Mouse (Mus musculus): ENCODE measurements around the gene Tbc1d16. TPM values are rescaled to one million over a fixed set of nuclear protein-coding genes. Genes with fewer than 3 reads are reported as not detected.

Tbc1d16 gene
- polyA plus RNA-seq, 1 experiment from 2014 or later, result 7.4 TPM

DNA sequence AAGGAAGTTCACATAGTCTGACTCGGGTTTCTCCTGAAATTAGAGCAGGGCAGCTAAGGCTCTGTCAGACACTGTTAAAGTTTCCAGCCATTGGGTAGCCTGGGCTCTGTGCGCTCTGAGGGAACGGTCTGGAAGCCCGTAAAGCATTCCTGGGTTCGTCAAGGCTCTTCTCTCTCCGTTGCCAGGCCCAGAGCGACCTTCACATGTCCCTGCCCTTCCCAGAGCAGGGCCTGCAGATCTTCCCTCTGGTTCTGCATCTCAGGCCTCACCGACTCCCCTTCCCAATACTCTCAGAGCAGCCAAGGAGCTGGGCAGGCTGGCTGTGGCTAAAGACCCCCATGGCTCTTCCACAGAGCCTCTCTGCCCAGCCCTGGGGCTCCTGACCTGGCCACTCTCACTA lies 85.7 kb downstream of the Tbc1d16 start:
- Histone ChIP-seq H3K36me3 (peaks cover 6% of the 10 kb centered on the region), H3K4me3 (no peak overlapping the region), H3K27me3 (ENCODE audit: insufficient read depth, poor library complexity, severe bottlenecking) (peaks cover 33% of the 10 kb centered on the region), H3K9me3 (no peaks in the 10 kb centered on the region), H3K27ac (peak overlapping the region; percentile 54), H3K4me1 (peaks cover 56% of the 10 kb centered on the region)
- WGBS, result 76% methylated on average over 8 of the region's 8 CpGs
- DNase-seq (ENCODE audit: low spot score), result no peak

- peaks cover 50% of the 10 kb centered on the region for H3K27me3 ChIP-seq (ENCODE audit: insufficient read depth, poor library complexity, severe bottlenecking)
- H3K36me3 ChIP-seq, result no peaks in the 10 kb centered on the region
- H3K4me1 ChIP-seq, result peaks cover 44% of the 10 kb centered on the region
- H3K27ac ChIP-seq, result no peak overlapping the region
- no peaks in the 10 kb centered on the region for H3K9me3 ChIP-seq
- WGBS, result 84% methylated on average over 6 of the region's 6 CpGs
- no peak overlapping the region for H3K4me3 ChIP-seq
- DNase-seq (ENCODE audit: low spot score), result no peak
These were observed 89.3 kb downstream of the Tbc1d16 start for GRCm38 (mm10) chr11:119139026-119139425.

GRCm38 (mm10) chr11:119138205-119138604 lies 90.1 kb downstream of the Tbc1d16 start:
- H3K4me3 ChIP-seq, result no peak overlapping the region
- no peaks in the 10 kb centered on the region for H3K9me3 ChIP-seq
- 74% methylated on average over 9 of the region's 9 CpGs for WGBS
- H3K4me1 ChIP-seq, result peaks cover 44% of the 10 kb centered on the region
- DNase-seq (ENCODE audit: low spot score), result no peak
- H3K27me3 ChIP-seq (ENCODE audit: insufficient read depth, poor library complexity, severe bottlenecking), result peaks cover 55% of the 10 kb centered on the region
- H3K36me3 ChIP-seq, result no peaks in the 10 kb centered on the region
- H3K27ac ChIP-seq, result no peak overlapping the region

- Histone ChIP-seq H3K9me3 (no peaks in the 10 kb centered on the region), H3K27me3 (ENCODE audit: insufficient read depth, poor library complexity, severe bottlenecking) (peaks cover 69% of the 10 kb centered on the region), H3K27ac (peak overlapping the region; percentile 75), H3K36me3 (no peaks in the 10 kb centered on the region), H3K4me3 (peak overlapping the region; percentile 3; the same call in 1 of the 2 replicates), H3K4me1 (peaks cover 41% of the 10 kb centered on the region)
- 31% methylated on average over 17 of the region's 17 CpGs for WGBS
- no peak for DNase-seq (ENCODE audit: low spot score)
These were observed 93.7 kb downstream of the Tbc1d16 start for GRCm38 (mm10) chr11:119134586-119134985.

GRCm38 (mm10) chr11:119133437-119134221 lies 94.7 kb downstream of the Tbc1d16 start:
- peak overlapping the region; percentile 75 for H3K27ac ChIP-seq
- no peak for DNase-seq (ENCODE audit: low spot score)

GRCm38 (mm10) chr11:119132198-119133035 lies 95.9 kb downstream of the Tbc1d16 start:
- H3K27me3 ChIP-seq (ENCODE audit: insufficient read depth, poor library complexity, severe bottlenecking), result peaks cover 75% of the 10 kb centered on the region
- H3K36me3 ChIP-seq, result no peaks in the 10 kb centered on the region
- H3K4me3 ChIP-seq, result no peak overlapping the region
- no peak overlapping the region for H3K27ac ChIP-seq
- H3K9me3 ChIP-seq, result no peaks in the 10 kb centered on the region
- WGBS, result 69% methylated on average over 14 of the region's 14 CpGs
- no peak for DNase-seq (ENCODE audit: low spot score)
- H3K4me1 ChIP-seq, result peaks cover 59% of the 10 kb centered on the region

More at GRCm38 (mm10) chr11:119133437-119134221, 94.7 kb downstream of the Tbc1d16 start:
- WGBS, result 65% methylated on average over 5 of the region's 5 CpGs
- H3K9me3 ChIP-seq, result no peaks in the 10 kb centered on the region
- peaks cover 47% of the 10 kb centered on the region for H3K4me1 ChIP-seq
- no peaks in the 10 kb centered on the region for H3K36me3 ChIP-seq
- H3K4me3 ChIP-seq, result no peak overlapping the region
- peaks cover 73% of the 10 kb centered on the region for H3K27me3 ChIP-seq (ENCODE audit: insufficient read depth, poor library complexity, severe bottlenecking)

DNA sequence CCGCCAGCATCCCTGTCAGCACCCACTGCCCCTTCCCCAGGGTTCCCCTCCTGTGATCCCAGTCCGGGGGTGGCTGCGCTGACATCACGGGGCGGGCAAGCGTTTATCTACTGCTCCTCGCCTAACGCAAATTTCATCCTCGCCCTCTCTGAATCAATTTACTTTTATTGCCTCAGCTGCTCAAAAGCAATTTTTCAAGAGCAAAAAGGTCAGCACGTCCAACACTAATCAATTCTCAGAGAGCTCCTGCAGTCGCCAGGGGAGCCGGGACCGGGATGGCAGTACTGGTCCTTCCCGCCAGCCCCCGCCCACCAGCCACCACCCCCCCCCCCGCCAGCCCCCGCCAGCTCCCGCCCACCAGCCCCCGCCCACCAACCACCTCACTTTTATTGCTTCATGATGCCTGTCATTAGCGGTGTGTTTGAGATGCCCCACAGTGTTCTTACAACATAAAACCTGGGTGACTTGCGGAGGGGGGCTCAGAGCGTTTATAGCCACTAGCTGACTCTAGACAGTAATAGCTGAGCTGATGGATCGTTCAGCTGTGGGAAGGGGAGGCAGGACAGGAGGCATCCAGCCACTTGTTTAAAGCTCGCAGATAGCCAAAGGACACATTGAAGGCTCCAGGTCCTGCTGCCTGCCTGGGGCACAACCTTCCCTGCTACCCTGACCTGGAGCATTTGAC lies 98.1 kb downstream of the Tbc1d16 start:
- Histone ChIP-seq H3K36me3 (no peaks in the 10 kb centered on the region), H3K4me1 (peaks cover 76% of the 10 kb centered on the region), H3K27ac (no peak overlapping the region), H3K27me3 (ENCODE audit: insufficient read depth, poor library complexity, severe bottlenecking) (peaks cover 73% of the 10 kb centered on the region), H3K9me3 (no peaks in the 10 kb centered on the region), H3K4me3 (peak overlapping the region; percentile 36)
- DNase-seq (ENCODE audit: low spot score), result no peak
- WGBS, result 22% methylated on average over 24 of the region's 24 CpGs

DNA sequence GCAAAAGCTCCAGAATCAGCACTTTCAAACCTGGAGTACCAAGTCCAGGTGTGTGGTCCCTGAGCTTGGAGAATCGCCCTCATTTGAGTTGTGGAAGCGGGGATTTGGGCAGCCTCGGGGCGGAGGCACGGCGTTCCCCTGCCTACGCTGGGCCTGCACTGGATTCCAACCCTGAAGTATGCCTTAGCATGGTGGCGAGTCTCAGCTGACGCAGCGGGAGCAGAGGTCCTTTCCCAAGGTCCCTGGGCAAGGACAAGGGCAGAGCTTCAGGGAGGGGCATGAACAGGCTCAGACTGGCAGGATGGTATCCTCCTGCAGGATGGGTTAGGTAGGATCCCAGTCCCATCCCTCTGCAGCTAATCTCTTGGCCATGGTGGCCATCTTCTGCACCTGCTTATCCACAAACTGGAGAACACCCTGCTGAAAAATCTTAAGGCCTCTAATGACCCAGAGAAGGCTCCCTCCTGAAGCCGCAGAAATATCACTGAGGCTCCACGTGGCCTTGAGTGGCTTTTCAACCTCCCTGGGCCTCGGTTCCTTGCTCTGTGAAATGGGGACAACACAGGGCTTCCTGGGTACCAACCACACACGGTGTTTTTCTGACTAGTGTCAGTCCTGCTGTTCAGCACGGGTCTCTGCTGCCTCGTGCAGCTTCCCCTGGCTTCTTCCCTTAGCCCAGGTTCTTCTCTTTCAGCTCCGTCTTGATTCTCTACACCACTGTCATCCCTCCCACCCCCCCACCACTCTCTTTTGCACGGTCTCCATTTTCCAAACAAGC lies 98.8 kb downstream of the Tbc1d16 start:
- peak overlapping the region; percentile 80 for H3K27ac ChIP-seq
- peaks cover 73% of the 10 kb centered on the region for H3K4me1 ChIP-seq
- 48% methylated on average over 18 of the region's 18 CpGs for WGBS
- no peaks in the 10 kb centered on the region for H3K36me3 ChIP-seq
- DNase-seq (ENCODE audit: low spot score), result no peak
- H3K4me3 ChIP-seq, result peak overlapping the region; percentile 36
- no peaks in the 10 kb centered on the region for H3K9me3 ChIP-seq
- H3K27me3 ChIP-seq (ENCODE audit: insufficient read depth, poor library complexity, severe bottlenecking), result peaks cover 74% of the 10 kb centered on the region

DNA sequence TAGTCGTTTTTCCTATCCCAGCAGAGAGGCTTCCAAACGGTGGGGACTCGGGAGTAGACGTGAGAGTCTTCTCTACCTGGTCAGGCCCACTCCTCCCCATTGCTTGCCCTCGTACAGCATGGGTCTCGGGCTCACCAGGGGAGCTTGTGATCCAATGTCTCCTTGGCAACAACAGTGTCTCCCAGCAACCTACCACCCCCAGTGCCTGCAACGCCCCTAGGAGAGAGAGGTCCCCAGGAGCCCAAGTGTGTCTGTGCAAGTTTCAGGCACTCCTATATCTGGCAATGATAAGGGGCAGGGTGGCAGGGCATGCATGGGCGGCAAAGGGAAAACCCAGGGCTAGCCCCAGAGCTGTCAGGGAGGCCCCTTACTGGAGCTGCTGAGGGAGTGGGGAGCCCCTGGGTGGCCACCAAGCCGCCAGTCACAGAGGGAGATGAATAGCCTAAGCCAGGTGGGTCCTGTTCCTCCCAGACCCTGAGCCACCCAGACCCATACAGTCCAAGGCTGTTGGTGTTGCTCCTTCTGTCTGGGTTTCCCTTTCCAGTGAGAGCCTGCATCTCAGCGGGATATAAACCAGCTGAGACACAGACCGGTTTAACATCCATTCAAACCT lies 99.5 kb downstream of the Tbc1d16 start:
- Histone ChIP-seq H3K27me3 (ENCODE audit: insufficient read depth, poor library complexity, severe bottlenecking) (peaks cover 79% of the 10 kb centered on the region), H3K4me3 (no peak overlapping the region; the same call in 1 of the 2 replicates), H3K36me3 (no peaks in the 10 kb centered on the region), H3K4me1 (peaks cover 73% of the 10 kb centered on the region), H3K27ac (peak overlapping the region; percentile 80), H3K9me3 (no peaks in the 10 kb centered on the region)
- no peak for DNase-seq (ENCODE audit: low spot score)
- WGBS, result 39% methylated on average over 11 of the region's 11 CpGs

GRCm38 (mm10) chr11:119127686-119128473 lies 100.4 kb downstream of the Tbc1d16 start:
- Histone ChIP-seq H3K4me1 (peaks cover 71% of the 10 kb centered on the region), H3K27ac (peak overlapping the region; percentile 80), H3K9me3 (no peaks in the 10 kb centered on the region), H3K27me3 (ENCODE audit: insufficient read depth, poor library complexity, severe bottlenecking) (peaks cover 79% of the 10 kb centered on the region), H3K36me3 (no peaks in the 10 kb centered on the region), H3K4me3 (peak overlapping the region; percentile 22; the same call in 1 of the 2 replicates)
- DNase-seq (ENCODE audit: low spot score), result no peak
- WGBS, result 59% methylated on average over 9 of the region's 9 CpGs

GRCm38 (mm10) chr11:119127147-119127546 lies 101.2 kb downstream of the Tbc1d16 start:
- Histone ChIP-seq H3K9me3 (no peaks in the 10 kb centered on the region), H3K27ac (peak overlapping the region; percentile 80), H3K27me3 (ENCODE audit: insufficient read depth, poor library complexity, severe bottlenecking) (peaks cover 77% of the 10 kb centered on the region), H3K4me3 (peak overlapping the region; percentile 22), H3K36me3 (no peaks in the 10 kb centered on the region), H3K4me1 (peaks cover 71% of the 10 kb centered on the region)
- no peak for DNase-seq (ENCODE audit: low spot score)
- WGBS, result 40% methylated on average over 12 of the region's 12 CpGs
